Mouse (Mus musculus): ENCODE results near the gene Acta1.

The Acta1 gene

DNA sequence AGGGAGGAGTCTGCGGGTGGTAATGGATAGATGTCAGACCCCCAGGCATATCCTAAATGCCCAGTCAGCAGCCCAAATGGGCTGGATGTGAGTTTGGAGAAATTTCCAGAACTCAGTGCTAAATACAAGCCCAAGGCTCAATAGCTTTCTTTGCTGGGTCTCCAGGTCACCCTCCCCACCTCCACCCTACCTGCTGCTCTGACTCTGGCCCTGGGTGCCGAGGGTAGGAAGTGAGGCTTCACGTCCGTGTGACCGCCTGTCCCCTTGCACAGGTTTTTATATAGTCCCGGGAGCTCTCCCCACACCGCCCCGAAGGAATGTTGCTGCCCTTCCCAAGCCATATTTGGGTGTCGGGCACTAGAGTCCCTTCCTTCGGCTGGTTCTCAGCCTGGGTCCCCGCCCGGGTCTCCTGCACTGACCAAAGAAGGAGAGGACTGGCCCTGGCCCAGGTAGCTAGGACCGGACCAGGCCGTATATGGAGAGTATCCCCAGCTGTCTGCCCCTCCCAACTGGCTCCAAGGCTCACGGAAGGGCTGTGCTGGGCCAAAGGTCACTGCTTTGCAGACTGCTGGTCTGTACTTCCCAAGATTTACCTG lies at the start of gene Acta1:
Acta1 (minus strand) TSS at position 250 of the 596 bp plus-strand sequence.
- DNase-seq: no peak

- DNase-seq: peak; percentile 9
Measured at GRCm38 (mm10) chr8:123929026-123929425, 34.5 kb upstream of the Acta1 start.

DNA sequence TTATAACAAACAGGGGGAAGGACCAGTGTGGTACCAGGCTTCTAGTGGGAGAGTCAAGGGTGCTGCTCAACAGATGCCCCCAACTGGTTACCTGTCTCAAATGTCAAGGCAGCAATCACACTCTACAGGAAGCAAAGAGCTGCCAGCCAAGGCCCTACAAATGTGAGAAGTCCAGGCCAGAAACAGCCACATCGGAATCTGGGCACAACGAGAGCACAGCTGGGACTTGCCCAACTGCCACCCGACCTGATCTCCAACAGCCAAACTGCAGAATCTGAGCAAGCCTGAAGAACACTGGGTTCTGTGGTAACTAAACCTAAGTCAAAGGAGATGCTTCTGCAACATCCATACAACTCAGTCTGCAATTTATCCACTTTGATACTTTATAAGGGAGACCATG lies 31.1 kb upstream of the Acta1 start:
- DNase-seq: no peak

- peak; percentile 85 for DNase-seq
Measured at GRCm38 (mm10) chr8:123924719-123925118, 30.2 kb upstream of the Acta1 start.

- DNase-seq: no peak
Measured at GRCm38 (mm10) chr8:123914635-123915034, 20.1 kb upstream of the Acta1 start.

- DNase-seq: no peak
Measured at GRCm38 (mm10) chr8:123912265-123912664, 17.7 kb upstream of the Acta1 start.

- no peak for DNase-seq
Measured at GRCm38 (mm10) chr8:123907604-123908003, 13.1 kb upstream of the Acta1 start.

- no peak for DNase-seq
Measured at GRCm38 (mm10) chr8:123902653-123903052, 8.1 kb upstream of the Acta1 start.

DNA sequence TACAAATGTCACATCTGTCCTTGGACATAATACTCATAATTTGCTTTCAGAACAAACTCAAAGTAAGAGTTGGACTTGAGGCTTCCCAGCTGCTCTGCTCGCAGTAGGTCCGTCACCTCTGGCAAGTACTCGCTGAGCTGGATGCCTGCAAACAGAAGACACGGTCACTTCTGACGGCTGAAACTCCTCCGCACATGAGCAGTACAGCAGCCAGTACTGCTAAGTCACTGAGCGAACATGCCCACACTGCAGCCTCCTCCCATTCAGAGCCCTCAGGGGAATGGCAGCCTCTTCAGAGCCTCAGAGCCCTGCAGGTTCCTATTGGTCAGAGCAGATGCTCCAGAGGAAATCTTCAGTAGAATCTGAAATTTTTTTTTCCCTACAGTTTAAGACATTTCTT lies 4.8 kb upstream of the Acta1 start:
- DNase-seq: no peak

DNA sequence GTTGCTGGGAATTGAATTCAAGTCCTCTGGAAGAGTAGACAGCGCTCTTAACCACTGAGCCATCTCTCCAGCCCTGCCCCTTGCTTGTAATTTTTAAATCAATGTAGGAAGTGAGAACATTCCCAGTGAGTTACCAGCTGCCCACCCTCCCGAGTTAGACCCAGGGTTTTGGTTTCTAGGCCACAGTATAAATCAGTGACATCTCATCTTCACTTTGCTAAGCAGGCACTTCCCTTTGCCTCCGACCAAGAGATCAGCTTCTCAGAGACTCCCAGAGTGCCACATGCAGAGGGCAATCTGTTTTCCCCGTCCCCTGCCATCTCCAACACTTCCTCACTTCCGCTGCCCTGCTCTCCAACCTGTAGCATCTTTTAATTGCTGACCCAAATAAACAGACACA lies 4.0 kb upstream of the Acta1 start:
- DNase-seq: no peak

GRCm38 (mm10) chr8:123896774-123897173 lies 2.2 kb upstream of the Acta1 start:
- DNase-seq: no peak

GRCm38 (mm10) chr8:123896366-123896761 lies 1.8 kb upstream of the Acta1 start:
- DNase-seq: no peak

GRCm38 (mm10) chr8:123895680-123896365 lies 1.3 kb upstream of the Acta1 start:
- no peak for DNase-seq

DNA sequence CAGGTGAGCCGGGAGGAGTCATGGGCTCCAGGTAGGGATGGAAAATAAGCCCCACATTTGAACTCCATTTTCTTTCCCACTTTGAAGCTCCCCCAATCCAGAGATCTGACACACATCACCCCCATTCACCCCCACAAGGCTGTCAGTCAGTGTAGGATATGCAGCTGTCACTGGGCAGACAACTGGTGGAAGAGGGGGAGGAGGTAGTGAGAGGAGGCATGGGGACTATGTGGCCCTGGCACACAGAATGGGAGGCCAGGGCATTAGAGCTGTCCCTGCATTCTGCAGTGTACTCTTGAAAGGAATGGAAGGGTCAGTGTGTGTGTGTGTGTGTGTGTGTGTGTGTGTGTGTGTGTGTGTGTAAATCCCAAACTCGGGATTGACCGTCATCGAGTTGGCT lies 679 bp upstream of the Acta1 start:
- DNase-seq: no peak

DNA sequence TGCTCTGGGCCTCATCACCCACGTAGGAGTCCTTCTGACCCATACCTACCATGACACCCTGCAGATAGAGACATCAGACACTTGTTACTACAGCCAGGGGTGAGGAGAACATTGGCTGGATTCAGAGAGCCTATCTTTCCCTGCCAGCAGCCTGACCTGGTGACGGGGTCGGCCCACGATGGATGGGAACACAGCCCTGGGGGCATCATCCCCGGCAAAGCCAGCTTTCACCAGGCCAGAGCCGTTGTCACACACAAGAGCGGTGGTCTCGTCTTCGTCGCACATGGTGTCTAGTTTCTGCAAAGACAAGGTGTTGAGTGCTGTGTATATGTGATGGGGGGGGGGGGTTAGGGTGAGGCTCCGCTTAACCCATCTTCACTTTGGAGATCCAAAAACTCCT lies 1.1 kb downstream of the Acta1 start:
- DNase-seq: no peak

DNA sequence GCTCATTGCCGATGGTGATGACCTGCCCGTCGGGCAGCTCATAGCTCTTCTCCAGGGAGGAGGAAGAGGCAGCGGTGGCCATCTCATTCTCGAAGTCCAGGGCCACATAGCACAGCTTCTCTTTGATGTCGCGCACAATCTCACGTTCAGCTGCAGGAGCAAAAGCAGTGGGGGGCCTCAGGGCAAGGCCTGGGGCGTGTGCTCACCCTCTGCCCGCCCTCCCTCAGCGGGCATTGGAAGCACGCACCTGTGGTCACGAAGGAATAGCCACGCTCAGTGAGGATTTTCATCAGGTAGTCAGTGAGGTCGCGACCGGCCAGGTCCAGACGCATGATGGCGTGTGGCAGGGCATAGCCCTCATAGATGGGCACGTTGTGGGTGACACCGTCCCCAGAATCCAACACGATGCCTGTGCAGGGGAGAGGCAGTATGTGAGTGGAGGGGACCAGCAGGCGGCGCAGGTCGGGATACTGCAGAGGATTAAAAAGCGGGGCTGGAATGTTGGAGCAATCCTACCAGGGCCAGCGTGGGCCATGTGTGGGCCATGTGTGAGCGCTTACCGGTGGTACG lies 1.9 kb downstream of the Acta1 start:
- no peak for DNase-seq

DNA sequence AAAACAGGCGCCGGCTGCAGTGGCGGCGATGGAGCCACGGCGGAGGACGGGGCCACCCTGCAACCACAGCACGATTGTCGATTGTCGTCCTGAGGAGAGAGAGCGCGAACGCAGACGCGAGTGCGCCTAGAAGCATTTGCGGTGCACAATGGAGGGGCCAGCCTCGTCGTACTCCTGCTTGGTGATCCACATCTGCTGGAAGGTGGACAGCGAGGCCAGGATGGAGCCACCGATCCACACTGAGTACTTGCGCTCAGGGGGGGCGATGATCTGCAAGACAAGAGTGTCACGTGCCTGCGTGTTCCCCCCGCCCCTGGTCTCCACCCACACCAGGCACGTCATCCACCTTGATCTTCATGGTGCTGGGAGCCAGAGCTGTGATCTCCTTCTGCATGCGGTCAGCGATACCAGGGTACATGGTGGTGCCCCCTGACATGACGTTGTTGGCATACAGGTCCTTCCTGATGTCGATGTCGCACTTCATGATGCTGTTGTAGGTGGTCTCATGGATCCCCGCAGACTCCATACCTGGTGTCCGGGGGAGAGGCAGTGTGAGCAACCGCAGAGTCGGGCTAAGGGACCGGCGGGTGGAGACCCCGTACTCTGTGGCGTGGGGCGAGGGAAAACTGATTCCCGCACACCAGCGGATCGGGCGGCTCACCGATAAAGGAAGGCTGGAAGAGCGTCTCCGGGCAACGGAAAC lies 2.5 kb downstream of the Acta1 start:
- no peak for DNase-seq

GRCm38 (mm10) chr8:123891271-123891670 lies 3.3 kb downstream of the Acta1 start:
- DNase-seq: peak; percentile 8

- no peak for DNase-seq
Measured at GRCm38 (mm10) chr8:123889797-123890196, 4.8 kb downstream of the Acta1 start.

DNA sequence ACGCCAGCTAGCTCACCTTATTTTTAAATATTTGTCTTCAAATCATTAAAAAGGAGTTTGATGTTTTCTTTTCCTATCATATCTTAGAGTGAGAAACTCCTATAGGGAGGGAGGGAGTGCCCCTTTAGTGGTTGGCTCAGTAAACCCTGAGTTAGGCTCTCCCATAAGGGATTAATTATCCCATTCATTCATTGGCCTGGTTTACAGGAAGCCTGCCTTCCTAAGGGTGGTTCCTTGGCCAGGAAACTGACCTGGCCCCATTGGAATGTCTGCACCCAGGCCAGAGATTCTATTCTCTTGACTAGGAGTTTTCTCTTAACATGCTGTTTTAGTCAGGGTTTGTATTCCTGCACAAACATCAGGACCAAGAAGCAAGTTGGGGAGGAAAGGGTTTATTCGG lies 6.6 kb downstream of the Acta1 start:
- no peak for DNase-seq

GRCm38 (mm10) chr8:123887163-123887562 lies 7.4 kb downstream of the Acta1 start:
- DNase-seq: no peak

DNA sequence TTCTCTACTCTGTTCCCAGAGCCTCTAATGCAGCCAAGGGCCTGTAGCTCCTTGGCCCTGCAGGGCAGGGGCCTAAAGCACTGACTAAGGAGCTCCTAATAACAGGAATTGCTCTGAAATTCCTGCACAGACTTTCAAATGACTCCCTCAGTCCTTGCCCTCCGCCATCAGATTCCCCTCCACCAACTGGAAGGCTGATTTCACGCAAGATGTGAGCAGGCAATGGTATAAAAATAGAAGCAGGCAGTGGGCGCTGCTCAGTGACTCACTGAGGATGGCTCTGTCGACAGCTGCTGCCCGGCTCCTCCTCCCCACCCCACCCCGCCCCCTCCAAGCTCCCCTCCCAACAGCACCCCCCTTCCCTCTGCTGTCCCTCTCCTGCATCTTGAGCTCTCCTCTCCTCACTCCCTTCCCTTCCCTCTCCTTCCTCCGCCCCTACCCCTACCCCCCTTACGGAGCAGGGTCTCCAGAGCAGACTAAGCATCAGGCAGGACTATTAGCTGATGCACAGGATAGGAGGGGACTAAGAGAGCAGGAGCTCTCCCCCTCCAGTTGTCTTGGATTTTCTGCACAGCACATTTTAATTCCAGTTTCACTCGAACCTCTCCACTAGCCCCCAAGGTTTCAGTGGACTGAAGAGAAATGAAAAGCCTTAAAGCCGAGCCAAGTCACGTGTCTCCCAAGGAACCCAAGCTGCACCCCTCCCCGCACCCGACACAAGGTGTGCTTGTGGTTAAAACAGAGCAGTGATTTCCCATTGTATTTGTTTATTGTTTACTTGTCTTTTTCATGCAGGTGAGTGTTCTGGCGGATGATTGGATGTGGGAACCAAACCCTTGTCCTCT lies 9.6 kb downstream of the Acta1 start:
- no peak for DNase-seq

DNA sequence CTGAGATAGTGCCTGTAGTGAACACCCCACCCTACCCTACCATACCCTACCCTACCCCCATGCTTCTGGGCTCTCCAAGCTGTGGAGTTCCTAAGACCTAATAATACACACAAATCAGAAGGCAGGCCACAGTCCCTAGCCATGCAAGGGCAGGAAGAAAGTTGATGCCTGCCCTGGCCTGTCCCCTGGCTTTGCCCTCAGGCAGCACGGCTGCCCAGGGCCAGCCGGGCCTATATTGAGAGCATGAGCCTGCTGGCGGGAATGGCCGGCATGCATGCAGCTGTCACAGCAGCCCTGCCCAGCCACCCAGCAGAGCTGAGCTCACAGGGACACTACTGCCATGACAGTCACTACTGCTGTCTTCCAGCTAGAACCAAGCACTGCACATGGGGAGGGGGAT lies 11.5 kb downstream of the Acta1 start:
- no peak for DNase-seq

Measured in kidney, adult 11 months (tissue).